Mouse (Mus musculus) embryonic fibroblast, embryonic 13.5 days (primary cell): ENCODE results near the gene Dnaja3.

Source experiments
- CTCF ChIP-seq: IDR thresholded peaks from 2 replicates; pipeline ENCODE4 v1.5.1; 2011; ENCODE audit warnings: mild to moderate bottlenecking, control low read depth, low read length, moderate library complexity, borderline replicate concordance; ENCODE audit not compliant: insufficient read depth
- POLR2A ChIP-seq: IDR thresholded peaks from 2 replicates; pipeline ENCODE4 v1.6.1; 2011; ENCODE audit warnings: low read depth, mild to moderate bottlenecking, control low read depth, low read length, moderate library complexity

GRCm38 (mm10) chr16:4640267-4641005 lies 647 bp downstream of the Dnaja3 start:
- peak; percentile 68 for TF ChIP-seq POLR2A
- no peak for TF ChIP-seq CTCF
